Mouse (Mus musculus): ENCODE measurements at regions not wholly inside any gene's neighbourhood (a gene's known extent, or its start where the extent isn't known, plus 50 kb on each side); places are given as distances from the start of the nearest gene placed in this dataset.
A peak's percentile ranks its signal among the peaks of the same experiment; 100 is the strongest.

DNA sequence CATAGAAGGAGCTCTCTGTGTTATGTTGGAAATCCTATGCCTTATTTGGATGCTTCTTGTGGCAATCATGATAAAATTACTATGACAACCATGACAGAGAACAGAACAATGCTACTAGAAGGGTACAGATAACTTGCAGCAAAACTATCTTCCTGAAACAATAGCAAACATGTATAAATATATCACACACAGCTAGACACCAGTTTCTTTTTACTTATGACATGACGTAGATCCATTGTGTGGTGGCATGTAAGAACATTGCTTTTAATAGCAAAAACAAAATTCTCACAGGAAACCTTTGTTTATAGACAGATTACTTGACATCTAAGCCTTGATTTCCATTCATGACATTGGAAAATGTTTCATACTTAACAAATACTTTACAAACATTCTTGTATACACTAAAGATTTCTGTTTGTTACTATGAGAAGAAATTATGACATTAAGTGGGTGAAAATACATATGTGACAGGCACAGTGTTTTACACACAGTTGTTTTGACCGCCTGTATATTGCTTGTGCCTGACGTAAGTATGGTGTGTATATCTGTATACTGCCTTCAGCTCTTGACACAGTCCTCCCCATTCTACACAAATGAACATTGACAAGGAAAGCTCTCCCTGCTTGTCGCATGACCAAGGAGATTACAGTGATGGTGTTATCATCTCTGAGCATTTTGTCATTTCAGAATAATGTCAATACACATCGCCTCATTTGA is 113.6 kb upstream of the Emcn start:
- no peak overlapping the region for H3K27ac ChIP-seq (ENCODE audit: insufficient read depth, low read depth, low read length)
- peak; percentile 9 for DNase-seq
- WGBS = 90% methylated on average over 5 of the region's 5 CpGs
- no peaks in the 10 kb centered on the region for H3K4me1 ChIP-seq (ENCODE audit: control insufficient read depth, insufficient read depth, low read length)
- H3K4me3 ChIP-seq (ENCODE audit: insufficient read depth, low read depth, low read length) = no peak overlapping the region
- no peaks in the 10 kb centered on the region for H3K36me3 ChIP-seq (ENCODE audit: control insufficient read depth, insufficient read depth, low read length)
- TF ChIP-seq CTCF (conservative IDR thresholded peaks at IDR 0.05; ENCODE audit: insufficient read depth, insufficient read length, low read depth, low read length) (no peak), POLR2A (IDR thresholded peaks at IDR 0.05; ENCODE audit: low read depth, low read length) (no peak)
- no peaks in the 10 kb centered on the region for H3K27me3 ChIP-seq (replicated peaks; ENCODE audit: control insufficient read depth, insufficient read depth, low read length)

DNA sequence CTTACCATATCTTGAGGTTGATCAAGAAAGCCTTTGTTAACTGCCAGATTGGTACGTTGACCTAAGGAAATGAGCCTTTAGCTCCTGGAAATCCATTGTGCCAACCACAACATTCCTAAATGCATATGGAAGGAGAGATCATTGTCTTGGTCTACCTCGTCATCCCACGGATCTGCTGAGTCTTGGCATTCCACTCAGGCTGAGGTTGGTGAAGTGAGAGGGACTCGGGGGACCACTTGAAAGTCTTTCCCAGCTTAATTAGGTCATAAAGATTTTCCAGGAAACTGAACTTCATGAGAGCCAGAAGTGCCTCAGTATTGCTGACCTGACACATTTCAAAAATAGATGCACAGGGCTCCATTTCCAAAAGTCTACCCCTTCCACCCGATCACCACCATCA is 112.5 kb upstream of the Emcn start:
- Histone ChIP-seq H3K4me1 (ENCODE audit: control insufficient read depth, insufficient read depth, low read length) (no peaks in the 10 kb centered on the region), H3K36me3 (ENCODE audit: control insufficient read depth, insufficient read depth, low read length) (no peaks in the 10 kb centered on the region), H3K27me3 (replicated peaks; ENCODE audit: control insufficient read depth, insufficient read depth, low read length) (no peaks in the 10 kb centered on the region), H3K4me3 (ENCODE audit: insufficient read depth, low read depth, low read length) (no peak overlapping the region), H3K27ac (ENCODE audit: insufficient read depth, low read depth, low read length) (no peak overlapping the region)
- TF ChIP-seq CTCF (conservative IDR thresholded peaks at IDR 0.05; ENCODE audit: insufficient read depth, insufficient read length, low read depth, low read length) = no peak
- TF ChIP-seq POLR2A (IDR thresholded peaks at IDR 0.05; ENCODE audit: low read depth, low read length) = no peak
- 66% methylated on average over 5 of the region's 5 CpGs for WGBS
- no peak for DNase-seq

DNA sequence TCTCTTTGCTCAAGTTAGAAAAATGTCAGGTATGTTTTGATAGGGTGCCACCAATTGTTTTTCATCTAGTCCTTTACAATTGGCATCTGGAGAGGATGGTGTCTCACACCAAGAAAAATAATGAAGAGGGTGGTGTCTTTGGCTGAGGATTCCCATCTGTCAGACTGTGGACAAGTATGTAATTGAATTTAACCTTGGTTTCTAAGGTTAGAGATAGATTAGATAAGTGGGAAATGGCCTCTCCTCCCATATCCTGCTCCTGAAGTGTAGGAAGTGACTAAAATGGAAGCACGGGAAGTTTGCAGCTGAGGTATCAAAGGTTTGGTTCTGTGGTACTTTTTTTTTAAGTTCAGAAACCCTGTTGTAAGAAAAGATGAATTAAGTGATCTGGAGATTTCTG is 98.0 kb upstream of the Emcn start:
- Histone ChIP-seq H3K4me3 (ENCODE audit: insufficient read depth, low read depth, low read length) (no peak overlapping the region), H3K36me3 (ENCODE audit: control insufficient read depth, insufficient read depth, low read length) (no peaks in the 10 kb centered on the region), H3K4me1 (ENCODE audit: control insufficient read depth, insufficient read depth, low read length) (no peaks in the 10 kb centered on the region), H3K27me3 (replicated peaks; ENCODE audit: control insufficient read depth, insufficient read depth, low read length) (no peaks in the 10 kb centered on the region), H3K27ac (ENCODE audit: insufficient read depth, low read depth, low read length) (no peak overlapping the region)
- no peak for TF ChIP-seq CTCF (conservative IDR thresholded peaks at IDR 0.05; ENCODE audit: insufficient read depth, insufficient read length, low read depth, low read length)
- no peak for TF ChIP-seq POLR2A (IDR thresholded peaks at IDR 0.05; ENCODE audit: low read depth, low read length)
- 48% methylated on average over 1 of the region's 1 CpGs for WGBS
- DNase-seq = peak; percentile 80

DNA sequence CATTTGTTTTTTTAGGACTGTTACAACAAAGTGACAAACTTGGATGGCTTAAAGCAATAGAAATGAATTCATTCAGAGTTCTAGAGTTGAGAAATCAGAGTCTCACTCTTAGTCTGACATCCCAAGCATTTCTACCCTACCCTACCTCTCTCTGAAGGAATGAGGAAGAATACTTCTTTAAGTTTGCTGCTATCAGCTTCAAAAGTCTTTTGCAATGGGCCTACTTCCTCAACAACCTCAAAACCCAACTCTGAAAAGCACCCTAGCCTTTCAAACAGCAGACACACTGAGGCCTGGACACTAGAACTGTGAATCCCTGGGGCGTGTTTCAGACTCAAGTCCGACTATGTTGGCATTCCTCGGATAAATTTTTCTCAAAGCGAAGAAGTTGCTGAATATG is 77.0 kb upstream of the Emcn start:
- H3K27ac ChIP-seq (ENCODE audit: insufficient read depth, low read depth, low read length) = no peak overlapping the region
- H3K36me3 ChIP-seq (ENCODE audit: control insufficient read depth, insufficient read depth, low read length) = no peaks in the 10 kb centered on the region
- WGBS = 95% methylated on average over 4 of the region's 4 CpGs
- TF ChIP-seq POLR2A (IDR thresholded peaks at IDR 0.05; ENCODE audit: low read depth, low read length) (no peak), CTCF (conservative IDR thresholded peaks at IDR 0.05; ENCODE audit: insufficient read depth, insufficient read length, low read depth, low read length) (no peak)
- DNase-seq = no peak
- no peaks in the 10 kb centered on the region for H3K27me3 ChIP-seq (replicated peaks; ENCODE audit: control insufficient read depth, insufficient read depth, low read length)
- H3K4me1 ChIP-seq (ENCODE audit: control insufficient read depth, insufficient read depth, low read length) = no peaks in the 10 kb centered on the region
- H3K4me3 ChIP-seq (ENCODE audit: insufficient read depth, low read depth, low read length) = no peak overlapping the region

DNA sequence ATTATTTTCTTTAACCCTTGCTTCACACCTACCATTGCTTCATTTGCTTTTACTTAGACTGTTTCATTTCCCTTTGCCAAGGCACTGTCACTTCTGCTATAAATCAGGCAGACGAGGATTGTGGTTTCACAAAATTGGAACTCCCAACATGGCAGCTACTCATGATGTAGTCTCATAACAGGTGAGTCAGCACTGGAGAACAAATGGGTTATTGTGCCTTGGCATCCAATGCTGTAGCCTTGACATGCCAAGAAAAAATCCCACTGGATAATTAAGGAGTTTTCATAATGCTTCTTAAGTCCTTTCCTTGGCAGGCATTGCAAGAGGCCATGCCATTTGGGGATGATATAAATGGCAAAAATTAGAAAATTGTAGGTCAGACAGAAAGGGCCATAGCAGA is 73.1 kb upstream of the Emcn start:
- H3K4me1 ChIP-seq (ENCODE audit: control insufficient read depth, insufficient read depth, low read length) = no peaks in the 10 kb centered on the region
- 68% methylated on average over 1 of the region's 1 CpGs for WGBS
- TF ChIP-seq CTCF (conservative IDR thresholded peaks at IDR 0.05; ENCODE audit: insufficient read depth, insufficient read length, low read depth, low read length) = no peak
- no peak for TF ChIP-seq POLR2A (IDR thresholded peaks at IDR 0.05; ENCODE audit: low read depth, low read length)
- no peak for DNase-seq
- H3K27me3 ChIP-seq (replicated peaks; ENCODE audit: control insufficient read depth, insufficient read depth, low read length) = no peaks in the 10 kb centered on the region
- H3K36me3 ChIP-seq (ENCODE audit: control insufficient read depth, insufficient read depth, low read length) = no peaks in the 10 kb centered on the region
- no peak overlapping the region for H3K4me3 ChIP-seq (ENCODE audit: insufficient read depth, low read depth, low read length)
- no peak overlapping the region for H3K27ac ChIP-seq (ENCODE audit: insufficient read depth, low read depth, low read length)

GRCm38 (mm10) chr3:137275444-137275843 is 65.4 kb upstream of the Emcn start:
- H3K36me3 ChIP-seq (ENCODE audit: control insufficient read depth, insufficient read depth, low read length) = no peaks in the 10 kb centered on the region
- no peaks in the 10 kb centered on the region for H3K4me1 ChIP-seq (ENCODE audit: control insufficient read depth, insufficient read depth, low read length)
- H3K27ac ChIP-seq (ENCODE audit: insufficient read depth, low read depth, low read length) = peak overlapping the region; percentile 90
- TF ChIP-seq CTCF (conservative IDR thresholded peaks at IDR 0.05; ENCODE audit: insufficient read depth, insufficient read length, low read depth, low read length) (no peak), POLR2A (IDR thresholded peaks at IDR 0.05; ENCODE audit: low read depth, low read length) (no peak)
- no peaks in the 10 kb centered on the region for H3K27me3 ChIP-seq (replicated peaks; ENCODE audit: control insufficient read depth, insufficient read depth, low read length)
- WGBS = 65% methylated on average over 8 of the region's 8 CpGs
- DNase-seq = peak; percentile 66
- H3K4me3 ChIP-seq (ENCODE audit: insufficient read depth, low read depth, low read length) = no peak overlapping the region

GRCm38 (mm10) chr3:137279284-137279683 is 61.6 kb upstream of the Emcn start:
- no peak for DNase-seq
- Histone ChIP-seq H3K27me3 (replicated peaks; ENCODE audit: control insufficient read depth, insufficient read depth, low read length) (no peaks in the 10 kb centered on the region), H3K36me3 (ENCODE audit: control insufficient read depth, insufficient read depth, low read length) (no peaks in the 10 kb centered on the region), H3K4me3 (ENCODE audit: insufficient read depth, low read depth, low read length) (no peak overlapping the region), H3K4me1 (ENCODE audit: control insufficient read depth, insufficient read depth, low read length) (no peaks in the 10 kb centered on the region), H3K27ac (ENCODE audit: insufficient read depth, low read depth, low read length) (no peak overlapping the region)
- WGBS = 66% methylated on average over 1 of the region's 1 CpGs
- no peak for TF ChIP-seq POLR2A (IDR thresholded peaks at IDR 0.05; ENCODE audit: low read depth, low read length)

Data from kidney, adult 2 months (tissue).